Mouse (Mus musculus) liver, embryonic 13.5 days (tissue): ENCODE results near the gene Ece1. TPM values are rescaled to one million over a fixed set of nuclear protein-coding genes. Genes with fewer than 3 reads are reported as not detected.

ENCODE experiments used
- ATAC-seq: fragments of 200-750 bp; cut with Nextera tagmentation; 2 replicates; pipeline ENCODE4 v1.8.0; 2017; ENCODE audit warnings: low read depth, mild to moderate bottlenecking, moderate number of reproducible peaks, moderate library complexity
- DNase-seq: peaks from one replicate; pipeline ENCODE4 v3.0.0; 2022
- H3K27ac ChIP-seq: fragments of 300-500 bp; sonication (generic); 2 replicates; pipeline ENCODE4 v1.5.1; 2015; ENCODE audit warnings: moderate library complexity, mild to moderate bottlenecking, inconsistent platforms
- H3K27me3 ChIP-seq: fragments of 300-500 bp; sonication (generic); 2 replicates; pipeline ENCODE4 v1.6.1; 2015; ENCODE audit warnings: mild to moderate bottlenecking, inconsistent platforms
- H3K36me3 ChIP-seq: fragments of 300-500 bp; sonication (generic); 2 replicates; pipeline ENCODE4 v1.6.1; 2015; ENCODE audit warnings: mild to moderate bottlenecking, inconsistent platforms
- H3K4me1 ChIP-seq: fragments of 300-500 bp; sonication (generic); replicated peaks from 2 replicates; pipeline ENCODE4 v1.6.1; 2015; ENCODE audit warnings: inconsistent platforms
- H3K4me2 ChIP-seq: fragments of 300-500 bp; sonication (generic); 2 replicates; pipeline ENCODE4 v1.6.1; 2015; ENCODE audit warnings: inconsistent platforms, mild to moderate bottlenecking, moderate library complexity
- H3K4me3 ChIP-seq: fragments of 300-500 bp; sonication (generic); replicated peaks from 2 replicates; pipeline ENCODE4 v1.5.1; 2015; ENCODE audit warnings: mild to moderate bottlenecking, inconsistent platforms
- H3K9ac ChIP-seq: fragments of 300-500 bp; sonication (generic); 2 replicates; pipeline ENCODE4 v1.6.1; 2015; ENCODE audit warnings: mild to moderate bottlenecking, inconsistent platforms
- H3K9me3 ChIP-seq: fragments of 300-500 bp; sonication (generic); replicated peaks from 2 replicates; pipeline ENCODE4 v1.6.1; 2016; ENCODE audit warnings: inconsistent platforms
- WGBS: fragments of 180-500 bp; shearing (Covaris S2); methylation state at CpG from one replicate; pipeline ENCODE4 v1.1.7; 2015; ENCODE audit not compliant: insufficient replicate concordance; 5-methylcytosine and 5-hydroxymethylcytosine counted together
- polyA plus RNA-seq: library from polyadenylated mRNA; unstranded; fragments of >200 nt; fragmentation: Nextera tagmentation; extraction: Ambion mirVana; gene quantifications from 2 replicates; pipeline ENCODE4 v1.2.1, GENCODE M21; 2015

Gene Ece1
- polyA plus RNA-seq, 1 experiment from 2014 or later, result 12.3 TPM

DNA sequence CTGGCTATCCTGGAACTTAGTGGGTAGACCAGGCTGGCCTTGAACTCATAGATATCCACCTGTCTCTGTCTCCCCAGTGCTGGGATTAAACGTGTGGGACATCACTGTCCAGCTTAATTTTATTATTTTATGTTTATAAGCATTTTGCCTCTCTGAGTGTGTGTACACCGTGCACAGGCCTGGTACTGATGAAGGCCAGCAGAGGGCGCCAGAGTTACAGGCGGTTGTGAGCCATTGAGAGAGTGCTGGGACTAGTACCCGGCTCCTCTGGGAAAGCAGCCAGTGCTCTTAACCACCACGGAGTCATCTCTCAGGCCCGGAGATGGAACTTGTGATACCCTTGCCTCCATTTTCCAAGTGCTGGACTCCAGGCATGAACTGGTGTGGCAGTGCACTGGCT, 4.9 kb upstream of the Ece1 start:
- Histone ChIP-seq H3K9me3 (no peaks in the 10 kb centered on the region), H3K4me1 (peaks cover 23% of the 10 kb centered on the region), H3K27ac (no peak overlapping the region), H3K4me3 (no peak overlapping the region), H3K27me3 (0 out of 2 replicates have a peak, but pooled peaks cover 2% of the 10 kb centered on the region), H3K9ac (no peak overlapping the region), H3K36me3 (no peaks in the 10 kb centered on the region), H3K4me2 (no peak overlapping the region)
- ATAC-seq (no peak), DNase-seq (peak; percentile 51)
- 18% methylated on average over 7 of the region's 7 CpGs for WGBS

DNA sequence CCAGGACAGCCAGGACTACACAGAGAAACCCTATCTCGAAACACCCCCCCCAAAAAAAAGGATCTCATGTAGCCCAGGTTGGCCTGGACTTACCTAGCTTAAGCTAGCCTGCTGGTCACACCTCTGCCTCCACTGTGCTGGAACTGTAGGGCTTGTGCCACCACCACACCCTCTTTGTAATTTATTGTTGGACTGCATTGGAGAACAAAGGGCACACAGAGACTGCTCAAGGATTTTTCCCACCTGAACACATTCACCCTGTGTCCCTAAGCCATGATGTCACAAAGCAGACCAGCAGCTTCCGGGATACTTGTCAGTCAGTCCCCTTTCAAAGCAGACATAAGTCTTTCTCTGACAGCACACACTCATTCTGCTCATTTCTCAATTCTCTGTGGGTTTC, 3.7 kb upstream of the Ece1 start:
- Histone ChIP-seq H3K27ac (no peak overlapping the region), H3K36me3 (no peaks in the 10 kb centered on the region), H3K4me3 (no peak overlapping the region), H3K27me3 (peaks cover 9% of the 10 kb centered on the region), H3K9ac (no peak overlapping the region), H3K4me1 (peaks cover 35% of the 10 kb centered on the region), H3K4me2 (no peak overlapping the region), H3K9me3 (no peaks in the 10 kb centered on the region)
- no peak for DNase-seq
- no peak for ATAC-seq
- WGBS, result 58% methylated on average over 2 of the region's 2 CpGs

DNA sequence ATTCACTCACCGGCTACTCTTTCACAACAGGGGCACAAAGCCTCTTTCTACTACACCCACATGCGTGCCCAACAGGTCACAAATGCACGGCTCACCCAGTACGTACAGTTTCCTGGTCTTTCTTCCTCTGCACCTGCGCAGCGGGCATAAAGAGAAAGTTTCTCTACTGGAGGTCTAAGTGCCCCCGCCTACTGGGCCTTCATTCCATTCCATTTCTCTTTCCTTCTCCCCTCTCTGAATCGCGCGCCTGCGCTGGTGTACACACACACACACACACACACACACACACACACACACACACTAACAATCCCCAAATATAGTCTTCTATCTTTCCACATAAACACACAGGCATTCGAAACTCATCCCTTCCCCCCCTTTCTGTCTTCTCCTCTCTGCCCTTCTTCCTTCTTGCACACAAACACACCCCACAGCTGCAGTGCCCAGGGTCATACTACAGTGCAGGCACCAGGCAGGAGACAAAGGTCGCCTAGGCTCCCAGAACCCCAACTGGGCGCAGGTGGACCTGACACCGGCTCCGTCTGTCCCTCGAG, 501 bp upstream of the Ece1 start:
- peak overlapping the region; percentile 69 for H3K4me3 ChIP-seq
- H3K36me3 ChIP-seq, result no peaks in the 10 kb centered on the region
- H3K27me3 ChIP-seq, result peaks cover 37% of the 10 kb centered on the region
- peaks cover 54% of the 10 kb centered on the region for H3K4me1 ChIP-seq
- H3K9ac ChIP-seq, result peak overlapping the region; percentile 66
- peak overlapping the region; percentile 83 for H3K4me2 ChIP-seq
- DNase-seq (no peak), ATAC-seq (peak; percentile 70)
- no peaks in the 10 kb centered on the region for H3K9me3 ChIP-seq
- WGBS, result 15% methylated on average over 17 of the region's 17 CpGs
- H3K27ac ChIP-seq, result no peak overlapping the region

DNA sequence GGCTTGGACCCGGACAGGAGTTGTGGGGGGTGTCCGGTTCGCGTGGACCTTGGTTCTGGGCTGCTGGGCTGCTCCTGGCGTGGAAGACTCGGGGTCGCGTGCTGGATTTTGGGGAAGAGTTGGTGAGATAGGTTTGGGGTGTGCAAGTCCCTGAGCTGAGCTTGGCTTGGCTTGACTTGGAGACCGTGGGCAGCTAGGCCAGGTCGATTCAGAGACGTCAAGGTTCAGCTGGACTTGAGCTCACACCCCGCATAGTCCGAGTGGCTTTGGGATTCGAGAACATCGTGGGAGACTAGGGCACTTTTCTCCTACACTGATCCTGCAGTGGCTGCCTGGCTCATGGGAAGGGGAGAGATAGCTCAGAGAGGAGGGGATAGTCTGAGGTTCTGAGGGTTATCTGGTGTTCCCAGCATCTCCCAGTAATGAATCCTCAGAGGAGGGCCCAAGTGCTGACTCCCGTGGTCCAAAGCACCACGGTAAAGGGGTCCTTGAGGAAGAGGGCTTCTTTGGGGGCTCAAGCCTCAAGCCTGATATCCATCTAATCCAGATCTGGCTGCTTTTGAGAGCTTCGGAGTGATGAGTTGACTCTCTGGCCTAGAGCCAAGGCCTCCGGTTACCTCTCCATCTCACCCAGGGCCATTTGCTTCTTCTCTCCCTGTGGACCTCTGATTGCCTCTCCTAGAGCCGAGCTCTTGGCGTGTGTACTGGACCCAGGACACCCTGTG, 641 bp downstream of the Ece1 start:
- DNase-seq, result no peak
- Histone ChIP-seq H3K4me1 (peaks cover 66% of the 10 kb centered on the region), H3K27me3 (peaks cover 48% of the 10 kb centered on the region), H3K4me3 (peak overlapping the region; percentile 69), H3K9ac (peak overlapping the region; percentile 78), H3K4me2 (peak overlapping the region; percentile 83), H3K36me3 (no peaks in the 10 kb centered on the region), H3K27ac (0 out of 2 replicates have a peak overlapping the region, but pooled peaks have one; percentile 9), H3K9me3 (no peaks in the 10 kb centered on the region)
- ATAC-seq, result no peak
- 15% methylated on average over 21 of the region's 21 CpGs for WGBS

DNA sequence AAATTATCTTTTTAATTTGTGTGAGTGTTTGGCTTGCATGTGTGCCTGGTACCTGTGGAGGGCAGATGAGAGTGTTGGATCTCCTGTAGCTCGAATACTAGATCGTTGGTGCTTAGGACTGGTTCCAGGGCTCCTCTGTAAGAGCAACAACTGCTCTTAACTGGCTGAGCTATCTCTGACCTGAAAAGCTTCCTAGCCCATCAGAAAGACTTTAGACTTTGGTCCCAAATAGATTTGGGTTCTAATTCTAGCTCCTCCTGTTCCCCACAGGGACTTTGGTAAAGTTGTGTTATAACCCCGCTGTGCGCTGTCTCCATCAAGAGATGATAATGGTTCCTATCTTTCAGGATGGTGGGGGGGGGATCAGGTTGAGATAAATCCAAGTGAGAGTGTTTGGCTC, 2.0 kb downstream of the Ece1 start:
- ATAC-seq (no peak), DNase-seq (no peak)
- no peaks in the 10 kb centered on the region for H3K9me3 ChIP-seq
- 70% methylated on average over 4 of the region's 4 CpGs for WGBS
- peaks cover 48% of the 10 kb centered on the region for H3K27me3 ChIP-seq
- H3K27ac ChIP-seq, result no peak overlapping the region
- no peak overlapping the region for H3K4me3 ChIP-seq
- peak overlapping the region; percentile 83 for H3K4me2 ChIP-seq
- peaks cover 76% of the 10 kb centered on the region for H3K4me1 ChIP-seq
- no peaks in the 10 kb centered on the region for H3K36me3 ChIP-seq
- no peak overlapping the region for H3K9ac ChIP-seq

DNA sequence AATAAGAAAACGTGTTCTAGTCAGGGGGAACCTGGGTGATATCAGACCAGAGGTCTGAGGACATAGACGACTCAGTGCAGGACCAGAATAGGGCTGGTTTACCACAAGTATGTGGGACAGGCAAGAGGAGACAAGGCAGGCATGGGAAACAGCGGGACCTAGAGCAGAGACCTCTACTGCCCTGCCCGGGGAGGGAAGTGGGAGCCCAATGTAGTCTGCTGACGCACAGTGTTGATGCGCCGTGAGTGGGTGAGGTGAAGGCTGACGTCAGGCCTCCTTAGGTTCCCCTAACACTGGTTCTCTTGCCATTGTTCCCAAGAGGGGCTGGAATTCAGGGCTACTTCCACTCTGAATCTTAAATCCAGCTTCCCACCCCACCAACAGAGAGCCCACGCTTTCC, 2.7 kb downstream of the Ece1 start:
- H3K9me3 ChIP-seq, result no peaks in the 10 kb centered on the region
- H3K4me2 ChIP-seq, result peak overlapping the region; percentile 10
- H3K4me3 ChIP-seq, result no peak overlapping the region
- peaks cover 48% of the 10 kb centered on the region for H3K27me3 ChIP-seq
- DNase-seq (no peak), ATAC-seq (no peak)
- H3K27ac ChIP-seq, result no peak overlapping the region
- H3K4me1 ChIP-seq, result peaks cover 82% of the 10 kb centered on the region
- H3K9ac ChIP-seq, result no peak overlapping the region
- WGBS, result 19% methylated on average over 9 of the region's 9 CpGs
- no peaks in the 10 kb centered on the region for H3K36me3 ChIP-seq

DNA sequence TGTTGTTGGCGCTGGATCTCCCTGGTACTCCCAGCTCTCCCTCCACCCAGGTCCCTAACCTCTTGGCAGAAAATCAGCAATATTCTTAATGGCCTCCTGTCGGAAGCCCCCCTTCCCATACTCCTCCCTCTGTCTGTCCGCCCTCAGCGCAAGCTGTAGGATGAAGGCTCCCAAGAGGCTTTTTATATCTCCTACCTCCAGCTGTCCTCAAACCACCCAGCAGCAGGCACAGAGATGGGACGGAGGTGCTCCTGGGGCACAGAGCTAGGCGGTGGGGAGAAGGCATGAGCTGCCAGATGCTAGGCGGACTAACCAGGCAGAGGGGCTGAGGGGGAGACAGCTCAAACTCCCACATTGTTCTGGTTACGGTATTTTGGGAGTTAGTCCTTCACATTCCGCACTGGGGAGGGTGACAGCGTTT, 3.2 kb downstream of the Ece1 start:
- no peak overlapping the region for H3K27ac ChIP-seq
- peaks cover 87% of the 10 kb centered on the region for H3K4me1 ChIP-seq
- no peak for DNase-seq
- WGBS, result 50% methylated on average over 10 of the region's 10 CpGs
- ATAC-seq, result no peak
- no peaks in the 10 kb centered on the region for H3K9me3 ChIP-seq
- no peak overlapping the region for H3K9ac ChIP-seq
- peaks cover 48% of the 10 kb centered on the region for H3K27me3 ChIP-seq
- H3K4me2 ChIP-seq, result peak overlapping the region; percentile 10
- H3K36me3 ChIP-seq, result no peaks in the 10 kb centered on the region
- no peak overlapping the region for H3K4me3 ChIP-seq

DNA sequence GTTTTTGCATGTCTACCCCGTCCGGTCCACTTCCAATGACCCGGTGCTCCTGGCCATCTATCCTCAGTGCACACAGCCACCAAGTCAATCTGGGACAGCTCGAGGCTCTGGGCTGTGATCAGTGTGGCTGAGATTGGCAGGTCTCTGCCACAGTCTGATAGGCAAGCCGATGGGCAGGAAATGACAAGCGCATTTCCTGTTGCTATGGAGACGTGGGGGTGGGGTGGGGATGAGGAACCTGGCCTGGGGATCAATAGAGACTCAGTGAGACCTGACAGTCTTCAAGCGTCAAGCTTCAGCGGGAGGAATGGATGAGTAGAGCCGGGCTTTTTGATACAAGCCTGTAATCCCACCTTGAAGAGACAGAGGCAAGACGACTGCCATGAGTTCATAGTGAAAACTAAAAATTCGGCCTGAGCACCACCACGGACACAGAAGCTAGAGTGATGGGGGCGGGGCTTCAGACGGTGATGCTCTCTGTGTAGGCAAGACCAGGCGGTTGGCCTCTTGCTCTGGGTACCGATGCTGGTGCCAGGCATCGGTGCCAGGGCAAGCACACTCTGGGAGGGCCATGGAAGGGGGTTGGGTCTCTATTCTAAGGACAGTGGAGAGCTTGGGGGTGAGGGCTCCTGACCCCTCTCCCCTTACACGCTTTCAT, 4.3 kb downstream of the Ece1 start:
- Histone ChIP-seq H3K4me1 (peaks cover 95% of the 10 kb centered on the region), H3K4me3 (no peak overlapping the region), H3K27me3 (peaks cover 48% of the 10 kb centered on the region), H3K4me2 (peak overlapping the region; percentile 10; the same call in 1 of the 2 replicates), H3K9me3 (no peaks in the 10 kb centered on the region), H3K27ac (no peak overlapping the region), H3K9ac (no peak overlapping the region), H3K36me3 (no peaks in the 10 kb centered on the region)
- DNase-seq (no peak), ATAC-seq (no peak)
- 19% methylated on average over 19 of the region's 19 CpGs for WGBS

DNA sequence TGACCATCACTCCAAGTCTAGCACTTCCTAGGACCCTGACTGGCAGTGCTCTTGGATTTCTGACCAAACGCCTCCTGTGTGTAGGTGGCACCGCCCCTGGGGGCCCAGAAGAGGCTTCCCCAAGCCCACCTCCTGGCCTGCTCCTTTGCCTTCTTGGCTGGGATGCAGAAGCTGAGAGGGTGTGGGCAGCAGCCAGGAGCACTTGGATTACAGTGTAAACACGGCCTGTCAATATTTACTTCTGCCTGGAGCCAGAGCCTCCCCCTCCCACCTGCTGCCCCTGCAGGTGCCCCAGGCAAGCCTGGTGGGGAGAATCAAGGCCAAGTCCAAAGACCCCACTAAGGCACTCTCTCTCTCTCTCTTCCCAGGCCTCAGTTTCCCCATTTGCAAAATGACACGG, 5.2 kb downstream of the Ece1 start:
- no peak overlapping the region for H3K9ac ChIP-seq
- ATAC-seq (peak; percentile 24; the same call in 1 of the 2 replicates), DNase-seq (no peak)
- 48% methylated on average over 4 of the region's 4 CpGs for WGBS
- peaks cover 48% of the 10 kb centered on the region for H3K27me3 ChIP-seq
- H3K27ac ChIP-seq, result no peak overlapping the region
- no peak overlapping the region for H3K4me3 ChIP-seq
- H3K36me3 ChIP-seq, result no peaks in the 10 kb centered on the region
- H3K9me3 ChIP-seq, result no peaks in the 10 kb centered on the region
- H3K4me1 ChIP-seq, result peaks cover 92% of the 10 kb centered on the region
- H3K4me2 ChIP-seq, result peak overlapping the region; percentile 10; the same call in 1 of the 2 replicates

DNA sequence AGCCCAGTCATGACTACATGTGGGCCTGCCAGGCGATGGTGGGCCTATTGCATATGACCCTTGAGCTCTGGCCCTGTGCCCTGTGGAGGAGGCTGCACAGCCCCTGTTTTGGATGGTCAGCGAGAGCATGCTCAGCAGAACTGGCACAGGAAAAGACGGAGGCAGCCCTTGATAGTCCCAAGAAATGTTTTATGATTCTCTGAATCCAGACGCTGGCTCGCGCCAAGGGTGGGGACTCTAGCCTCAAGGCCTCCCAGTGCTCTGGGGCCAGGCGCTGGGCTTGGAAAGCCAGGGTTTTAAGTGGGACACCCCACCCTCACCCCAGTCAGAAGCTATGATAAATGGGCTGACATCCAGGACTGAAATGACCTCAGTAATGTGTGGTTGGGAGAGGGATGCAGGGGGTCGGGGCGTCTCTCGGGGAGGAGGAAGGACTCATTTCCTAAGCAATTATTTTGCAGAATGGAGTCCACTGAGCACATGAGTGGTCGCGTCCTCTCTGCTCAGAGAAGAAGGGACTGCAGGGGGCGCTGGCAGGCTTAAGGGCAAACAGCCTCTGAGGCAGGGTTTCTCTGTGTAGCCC, 5.7 kb downstream of the Ece1 start:
- Histone ChIP-seq H3K36me3 (no peaks in the 10 kb centered on the region), H3K4me1 (peaks cover 87% of the 10 kb centered on the region), H3K4me2 (peak overlapping the region; percentile 10; the same call in 1 of the 2 replicates), H3K9me3 (no peaks in the 10 kb centered on the region), H3K9ac (no peak overlapping the region), H3K27ac (peak overlapping the region; percentile 50; the same call in 1 of the 2 replicates), H3K4me3 (no peak overlapping the region), H3K27me3 (peaks cover 49% of the 10 kb centered on the region)
- peak; percentile 39; the same call in 1 of the 2 replicates for ATAC-seq
- WGBS, result 50% methylated on average over 13 of the region's 13 CpGs
- DNase-seq, result no peak

DNA sequence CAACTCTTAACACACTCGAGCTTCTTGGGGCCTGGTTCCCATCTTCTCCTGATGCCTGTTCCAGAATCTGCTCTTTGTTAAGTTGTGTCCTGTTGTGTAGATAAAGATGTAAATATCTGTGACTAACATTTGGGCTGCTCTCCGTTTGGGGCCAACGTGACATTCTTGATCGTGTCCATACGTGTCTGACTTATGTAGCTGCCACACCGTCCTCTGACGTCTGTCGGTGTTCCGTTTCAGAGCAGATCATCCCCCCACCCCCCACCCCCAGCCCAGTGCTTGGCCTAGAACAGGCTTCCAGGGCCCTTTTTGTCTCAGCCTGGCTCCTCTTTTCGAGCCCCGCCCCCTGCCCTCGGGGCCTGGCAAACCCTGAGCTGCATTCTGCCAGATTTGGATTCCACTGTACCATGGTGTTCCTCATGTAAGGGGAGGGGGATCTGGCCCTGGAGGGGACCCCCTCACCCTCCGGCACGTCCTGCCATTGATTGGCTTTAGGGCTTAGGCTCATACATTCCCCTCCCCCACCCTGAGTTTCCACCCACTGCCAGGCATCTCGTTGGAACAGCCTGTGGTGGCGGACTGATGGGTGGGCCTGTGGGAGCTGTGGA, 7.7 kb downstream of the Ece1 start:
- peaks cover 80% of the 10 kb centered on the region for H3K4me1 ChIP-seq
- H3K4me2 ChIP-seq, result no peak overlapping the region
- DNase-seq, result no peak
- no peaks in the 10 kb centered on the region for H3K36me3 ChIP-seq
- H3K9ac ChIP-seq, result no peak overlapping the region; the same call in 1 of the 2 replicates
- no peak for ATAC-seq
- H3K9me3 ChIP-seq, result no peaks in the 10 kb centered on the region
- 55% methylated on average over 16 of the region's 16 CpGs for WGBS
- peaks cover 33% of the 10 kb centered on the region for H3K27me3 ChIP-seq
- H3K27ac ChIP-seq, result no peak overlapping the region
- H3K4me3 ChIP-seq, result no peak overlapping the region
